Mouse (Mus musculus) ES-Bruce4 (cell line): ENCODE measurements at regions not wholly inside any gene's neighbourhood (a gene's known extent, or its start where the extent isn't known, plus 50 kb on each side); places are given as distances from the start of the nearest gene placed in this dataset.

Experiments
- H3K27ac ChIP-seq: 2 replicates; pipeline ENCODE4 v1.5.1; 2012; ENCODE audit warnings: low read length, inconsistent platforms; ENCODE audit not compliant: insufficient read depth
- H3K27me3 ChIP-seq: 2 replicates; pipeline ENCODE4 v1.6.1; 2012; ENCODE audit warnings: mild to moderate bottlenecking, low read length, inconsistent platforms; ENCODE audit not compliant: control insufficient read depth, poor library complexity, insufficient read depth, severe bottlenecking
- H3K36me3 ChIP-seq: 2 replicates; pipeline ENCODE4 v1.6.1; 2012; ENCODE audit warnings: inconsistent platforms, mild to moderate bottlenecking, low read length, moderate library complexity; ENCODE audit not compliant: control insufficient read depth, poor library complexity, insufficient read depth, severe bottlenecking
- H3K4me1 ChIP-seq: one replicate; pipeline ENCODE4 v1.8.1; 2011; ENCODE audit warnings: low read length; ENCODE audit not compliant: control insufficient read depth, insufficient read depth
- H3K4me3 ChIP-seq: 2 replicates; pipeline ENCODE4 v1.5.1; 2011; ENCODE audit warnings: low read depth, mild to moderate bottlenecking, low read length
- H3K9ac ChIP-seq: 2 replicates; pipeline ENCODE4 v1.6.1; 2012; ENCODE audit warnings: low read depth, mild to moderate bottlenecking, inconsistent platforms; ENCODE audit not compliant: poor library complexity, severe bottlenecking
- H3K9me3 ChIP-seq: replicated peaks from 2 replicates; pipeline ENCODE4 v1.6.1; 2012; ENCODE audit warnings: mild to moderate bottlenecking, low read length, inconsistent platforms; ENCODE audit not compliant: control insufficient read depth, poor library complexity, insufficient read depth, severe bottlenecking
- CTCF ChIP-seq: IDR thresholded peaks from one replicate; pipeline ENCODE4 v1.8.1; 2011; ENCODE audit warnings: low read depth, low read length
- EP300 ChIP-seq: IDR thresholded peaks from 2 replicates; pipeline ENCODE4 v1.6.1; 2011; ENCODE audit warnings: low read depth, low read length; ENCODE audit not compliant: insufficient read depth
- POLR2A ChIP-seq: IDR thresholded peaks from one replicate; pipeline ENCODE4 v1.8.1; 2011; ENCODE audit warnings: low read length; ENCODE audit not compliant: insufficient read depth

DNA sequence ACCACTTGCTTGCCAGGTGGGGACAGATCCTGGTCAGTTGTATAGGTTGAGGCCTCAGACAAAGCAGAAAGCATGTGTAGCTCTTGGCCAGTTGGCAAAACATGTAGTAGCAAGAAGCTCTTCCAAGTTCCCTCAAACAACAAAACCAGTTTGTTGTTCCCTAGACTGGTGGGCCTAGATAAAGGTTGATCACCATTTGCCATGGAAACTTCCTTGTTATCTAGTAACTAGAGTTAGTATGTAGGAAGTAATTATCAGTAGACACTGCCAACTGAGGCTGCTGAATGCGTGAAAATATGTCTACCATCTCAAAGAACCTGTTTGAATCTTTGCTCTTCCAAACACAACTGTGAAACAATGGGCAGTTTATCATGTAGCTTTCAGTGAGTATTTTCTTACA lies 1098.7 kb downstream of the Pcdh18 start:
- Histone ChIP-seq H3K27me3 (no peaks in the 10 kb centered on the region), H3K9me3 (no peaks in the 10 kb centered on the region), H3K9ac (no peak overlapping the region), H3K4me3 (no peak overlapping the region), H3K27ac (no peak overlapping the region), H3K4me1 (no peaks in the 10 kb centered on the region), H3K36me3 (no peaks in the 10 kb centered on the region)
- no peak for TF ChIP-seq POLR2A
- TF ChIP-seq CTCF = no peak
- no peak for TF ChIP-seq EP300

DNA sequence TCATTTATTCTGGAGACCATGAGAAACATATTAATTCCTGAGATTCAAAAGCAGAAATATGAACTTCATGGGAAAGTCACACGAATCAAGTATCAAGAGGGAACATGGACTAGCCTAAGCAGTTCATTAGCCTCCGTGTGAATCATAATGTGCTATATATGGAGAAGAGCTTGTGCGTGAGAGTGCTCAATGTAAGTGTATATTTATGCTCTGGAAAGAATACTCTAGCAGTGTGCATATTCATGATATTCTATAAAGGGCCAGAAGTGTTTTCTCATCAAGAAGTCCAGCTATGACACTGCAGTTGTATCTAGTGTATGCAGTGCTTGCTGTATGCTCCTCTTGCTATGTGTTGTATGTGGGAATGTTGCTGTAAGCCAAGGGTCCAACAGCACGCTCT lies 1102.0 kb downstream of the Pcdh18 start:
- TF ChIP-seq CTCF (no peak), EP300 (no peak), POLR2A (no peak)
- no peaks in the 10 kb centered on the region for H3K27me3 ChIP-seq
- no peak overlapping the region for H3K4me3 ChIP-seq

DNA sequence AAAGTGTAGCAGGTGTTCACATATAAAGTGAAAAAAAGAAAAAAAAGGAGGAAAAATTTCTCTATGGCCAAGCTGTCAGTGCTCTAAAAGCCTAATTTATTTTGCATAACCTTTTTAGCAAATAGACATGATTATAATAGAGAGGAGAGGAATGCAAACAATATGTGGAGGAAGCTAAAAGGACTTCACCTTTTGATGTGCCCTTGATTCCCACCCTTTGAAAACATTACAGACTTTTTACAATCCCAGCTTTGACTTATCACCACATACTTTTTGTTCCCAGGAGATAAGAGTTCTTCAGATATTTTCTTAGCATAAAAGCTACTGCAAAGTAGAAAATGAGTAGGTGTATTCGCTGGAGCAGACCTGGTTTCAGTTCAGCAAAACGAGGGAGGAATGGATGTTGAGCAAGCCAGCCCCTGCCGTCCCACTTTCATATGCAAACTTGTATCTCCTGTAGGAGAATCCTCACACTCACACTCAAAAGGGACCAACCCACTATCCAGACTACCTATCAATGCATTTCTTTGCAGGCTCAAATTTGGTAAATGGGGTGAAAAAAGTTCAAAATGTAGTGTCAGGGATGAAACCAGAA lies 1125.1 kb downstream of the Pcdh18 start:
- no peaks in the 10 kb centered on the region for H3K4me1 ChIP-seq
- no peak overlapping the region for H3K4me3 ChIP-seq
- H3K27me3 ChIP-seq = no peaks in the 10 kb centered on the region
- TF ChIP-seq POLR2A (no peak), CTCF (no peak)
- no peak overlapping the region for H3K27ac ChIP-seq
- no peak overlapping the region for H3K9ac ChIP-seq
- no peaks in the 10 kb centered on the region for H3K36me3 ChIP-seq
- H3K9me3 ChIP-seq = no peaks in the 10 kb centered on the region

More for the DNA sequence above, 1102.0 kb downstream of the Pcdh18 start:
- H3K4me1 ChIP-seq = no peaks in the 10 kb centered on the region
- H3K9me3 ChIP-seq = no peaks in the 10 kb centered on the region
- H3K27ac ChIP-seq = no peak overlapping the region
- H3K36me3 ChIP-seq = no peaks in the 10 kb centered on the region
- no peak overlapping the region for H3K9ac ChIP-seq

DNA sequence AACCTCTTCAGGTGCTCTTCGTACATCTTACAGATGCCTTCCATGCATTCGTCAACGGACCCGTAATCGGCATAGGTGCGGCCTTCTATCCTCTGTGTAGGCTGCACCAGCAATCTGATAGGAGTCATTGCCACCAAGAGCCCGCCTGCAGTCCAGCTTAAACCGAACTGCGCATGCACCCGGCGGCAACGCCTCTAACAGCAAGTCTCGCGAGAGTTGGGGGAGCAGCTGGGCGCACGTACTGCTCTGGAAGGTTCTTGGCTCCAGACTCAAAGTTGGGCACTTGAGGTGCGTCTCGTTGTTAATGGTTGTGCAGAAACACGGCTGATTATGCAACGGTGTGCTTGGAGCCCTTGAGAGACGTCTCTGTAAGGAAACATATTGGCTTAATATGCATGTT lies 1148.2 kb downstream of the Pcdh18 start:
- Histone ChIP-seq H3K9ac (no peak overlapping the region), H3K27ac (no peak overlapping the region), H3K4me3 (no peak overlapping the region), H3K36me3 (no peaks in the 10 kb centered on the region), H3K9me3 (no peaks in the 10 kb centered on the region), H3K4me1 (no peaks in the 10 kb centered on the region), H3K27me3 (no peaks in the 10 kb centered on the region)
- no peak for TF ChIP-seq CTCF
- TF ChIP-seq POLR2A = no peak
- no peak for TF ChIP-seq EP300

DNA sequence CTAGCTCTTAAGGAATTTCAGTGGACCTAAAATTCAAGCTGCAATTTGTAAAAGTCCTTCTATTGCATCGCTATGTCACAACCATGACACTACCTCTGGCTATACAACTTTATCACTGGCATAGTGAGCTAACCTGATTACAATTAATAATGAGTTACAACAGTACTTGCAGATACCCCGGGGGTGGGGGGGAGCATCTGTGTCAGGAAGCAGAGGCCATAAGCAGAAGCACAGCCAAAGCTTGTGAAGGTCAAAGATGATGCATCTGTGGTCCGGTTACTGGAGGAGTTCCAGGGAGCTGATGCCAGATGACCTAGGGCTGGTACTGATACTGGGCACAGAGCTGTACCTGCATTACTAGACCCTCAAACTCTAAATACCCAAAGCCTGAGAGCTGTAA lies 1152.3 kb downstream of the Pcdh18 start:
- Histone ChIP-seq H3K4me3 (no peak overlapping the region), H3K36me3 (no peaks in the 10 kb centered on the region), H3K9ac (no peak overlapping the region), H3K4me1 (no peaks in the 10 kb centered on the region), H3K9me3 (no peaks in the 10 kb centered on the region), H3K27me3 (no peaks in the 10 kb centered on the region), H3K27ac (no peak overlapping the region)
- TF ChIP-seq POLR2A = no peak
- no peak for TF ChIP-seq CTCF
- no peak for TF ChIP-seq EP300

DNA sequence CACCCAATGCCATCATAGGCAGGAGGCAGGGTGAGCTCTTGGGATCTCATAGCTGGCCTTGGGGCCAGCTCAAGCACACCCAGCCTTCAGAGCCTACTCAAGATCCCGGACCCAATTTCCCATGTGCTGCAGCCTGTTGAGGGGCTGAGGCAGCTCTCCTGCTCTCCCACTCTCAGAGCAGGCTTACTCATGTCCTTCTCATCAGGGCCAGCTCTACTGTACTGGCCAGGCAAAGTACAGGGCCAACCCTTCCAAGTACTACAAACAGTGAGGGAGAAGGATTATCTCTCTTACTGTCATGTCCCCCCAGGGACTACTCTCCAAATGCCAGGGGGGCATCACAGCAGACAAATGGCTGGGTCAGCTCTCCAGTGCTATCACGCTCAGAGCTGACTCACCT lies 1169.8 kb downstream of the Pcdh18 start:
- Histone ChIP-seq H3K9ac (no peak overlapping the region), H3K9me3 (no peaks in the 10 kb centered on the region)

DNA sequence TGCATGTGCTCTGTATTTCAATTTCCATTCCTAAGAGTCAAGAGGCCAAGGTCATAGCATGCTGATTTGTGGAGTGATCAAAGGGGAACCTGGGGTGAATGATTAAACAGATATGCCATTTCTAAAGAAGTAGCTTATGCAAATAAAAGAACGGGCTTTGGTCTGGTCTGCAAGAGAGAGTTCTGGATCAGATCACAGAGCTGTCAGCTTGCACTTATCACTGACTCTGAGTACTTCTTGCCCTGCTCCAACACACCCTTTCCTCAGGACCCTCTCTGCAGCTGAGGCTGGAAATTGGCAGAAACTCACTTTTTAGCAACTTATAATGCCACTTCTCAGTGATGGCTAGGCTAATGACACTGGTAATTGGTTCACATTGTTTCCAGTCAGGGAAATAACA lies 1171.0 kb downstream of the Pcdh18 start:
- TF ChIP-seq CTCF (no peak), POLR2A (no peak), EP300 (no peak)
- Histone ChIP-seq H3K27me3 (0 out of 2 replicates have a peak, but pooled peaks cover 1% of the 10 kb centered on the region), H3K9me3 (no peaks in the 10 kb centered on the region), H3K4me1 (no peaks in the 10 kb centered on the region), H3K27ac (no peak overlapping the region), H3K4me3 (no peak overlapping the region), H3K36me3 (no peaks in the 10 kb centered on the region), H3K9ac (no peak overlapping the region)

More for the DNA sequence above, 1169.8 kb downstream of the Pcdh18 start:
- Histone ChIP-seq H3K36me3 (no peaks in the 10 kb centered on the region), H3K4me3 (no peak overlapping the region), H3K4me1 (no peaks in the 10 kb centered on the region), H3K27me3 (0 out of 2 replicates have a peak, but pooled peaks cover 1% of the 10 kb centered on the region), H3K27ac (no peak overlapping the region)
- TF ChIP-seq POLR2A = no peak
